Mouse (Mus musculus) bone marrow, adult 2 months (tissue): ENCODE data around the gene Mrnip. TPM values are rescaled to one million over a fixed set of nuclear protein-coding genes. Genes with fewer than 3 reads are reported as not detected.

Experiments used
- H3K27ac ChIP-seq: fragments of 200-500 bp; 2 replicates; pipeline ENCODE4 v1.5.1; 2012; ENCODE audit warnings: low read depth, mild to moderate bottlenecking, control low read depth, inconsistent platforms, low read length; ENCODE audit not compliant: control insufficient read depth, poor library complexity, insufficient read depth
- H3K4me1 ChIP-seq: fragments of 200-500 bp; 2 replicates; pipeline ENCODE4 v1.6.1; 2011; ENCODE audit warnings: low read length; ENCODE audit not compliant: control insufficient read depth, insufficient read depth
- H3K4me3 ChIP-seq: fragments of 200-500 bp; replicated peaks from 2 replicates; pipeline ENCODE3; 2011; ENCODE audit warnings: mild to moderate bottlenecking, low read depth, low read length, control low read depth; ENCODE audit not compliant: control insufficient read depth
- CTCF ChIP-seq: fragments of 200-500 bp; IDR thresholded peaks from 2 replicates; pipeline ENCODE4 v1.5.1; 2011; ENCODE audit warnings: low read length, control low read depth; ENCODE audit not compliant: control insufficient read depth, insufficient read depth
- POLR2A ChIP-seq: fragments of 200-500 bp; IDR thresholded peaks from 2 replicates; pipeline ENCODE4 v1.6.1; 2011; ENCODE audit warnings: low read depth, mild to moderate bottlenecking, control low read depth, low read length, borderline replicate concordance; ENCODE audit not compliant: control insufficient read depth
- WGBS: fragments of 180-500 bp; shearing (Covaris S2); methylation state at CpG from one replicate; pipeline ENCODE4 v1.1.7; 2018; 5-methylcytosine and 5-hydroxymethylcytosine counted together
- polyA plus RNA-seq: library from polyadenylated mRNA; stranded (reverse); fragments of >200 nt; gene quantifications from 2 replicates; pipeline ENCODE4 v1.2.4, GENCODE M21; 2011; ENCODE audit warnings: low replicate concordance; ENCODE audit not compliant: missing spikeins, insufficient read depth, insufficient read length

Mrnip gene
- polyA plus RNA-seq, 1 experiment: 6.2 TPM

GRCm38 (mm10) chr11:50139571-50139970, 34.7 kb upstream of the Mrnip start:
- WGBS: 87% methylated on average over 7 of the region's 7 CpGs
- H3K4me1 ChIP-seq: no peaks in the 10 kb centered on the region; the same call in 1 of the 2 replicates
- no peak overlapping the region for H3K27ac ChIP-seq
- no peak for TF ChIP-seq POLR2A
- TF ChIP-seq CTCF: no peak
- no peak overlapping the region for H3K4me3 ChIP-seq

- TF ChIP-seq CTCF: no peak
- TF ChIP-seq POLR2A: no peak
- H3K4me1 ChIP-seq: peaks cover 4% of the 10 kb centered on the region; the same call in 1 of the 2 replicates
- no peak overlapping the region for H3K27ac ChIP-seq
- no peak overlapping the region for H3K4me3 ChIP-seq
- WGBS: 76% methylated on average over 3 of the region's 3 CpGs
Observed at GRCm38 (mm10) chr11:50145529-50145928, 28.7 kb upstream of the Mrnip start.

GRCm38 (mm10) chr11:50146121-50146520, 28.1 kb upstream of the Mrnip start:
- H3K4me1 ChIP-seq: peaks cover 4% of the 10 kb centered on the region; the same call in 1 of the 2 replicates
- H3K4me3 ChIP-seq: no peak overlapping the region
- TF ChIP-seq CTCF (no peak), POLR2A (no peak)
- no peak overlapping the region for H3K27ac ChIP-seq
- 88% methylated on average over 13 of the region's 13 CpGs for WGBS

GRCm38 (mm10) chr11:50147267-50147957, 26.8 kb upstream of the Mrnip start:
- TF ChIP-seq POLR2A (no peak), CTCF (no peak)
- Histone ChIP-seq H3K4me1 (peaks cover 4% of the 10 kb centered on the region; the same call in 1 of the 2 replicates), H3K27ac (no peak overlapping the region; the same call in 1 of the 2 replicates), H3K4me3 (no peak overlapping the region)
- 33% methylated on average over 9 of the region's 9 CpGs for WGBS

GRCm38 (mm10) chr11:50147958-50148476, 26.2 kb upstream of the Mrnip start:
- TF ChIP-seq POLR2A (no peak), CTCF (no peak)
- Histone ChIP-seq H3K4me3 (no peak overlapping the region), H3K27ac (no peak overlapping the region), H3K4me1 (peaks cover 4% of the 10 kb centered on the region; the same call in 1 of the 2 replicates)
- 90% methylated on average over 11 of the region's 11 CpGs for WGBS

- TF ChIP-seq CTCF (no peak), POLR2A (no peak)
- Histone ChIP-seq H3K4me1 (peaks cover 4% of the 10 kb centered on the region; the same call in 1 of the 2 replicates), H3K27ac (peak overlapping the region; percentile 49), H3K4me3 (no peak overlapping the region)
- WGBS: 83% methylated on average over 7 of the region's 7 CpGs
Observed at GRCm38 (mm10) chr11:50149200-50149599, 25.0 kb upstream of the Mrnip start.

GRCm38 (mm10) chr11:50149603-50150150, 24.6 kb upstream of the Mrnip start:
- H3K4me1 ChIP-seq: peaks cover 4% of the 10 kb centered on the region; the same call in 1 of the 2 replicates
- peak overlapping the region; percentile 49 for H3K27ac ChIP-seq
- 57% methylated on average over 9 of the region's 9 CpGs for WGBS
- TF ChIP-seq POLR2A (no peak), CTCF (no peak)
- no peak overlapping the region for H3K4me3 ChIP-seq

GRCm38 (mm10) chr11:50151374-50151773, 22.9 kb upstream of the Mrnip start:
- TF ChIP-seq CTCF (no peak), POLR2A (no peak)
- Histone ChIP-seq H3K27ac (no peak overlapping the region), H3K4me1 (peaks cover 4% of the 10 kb centered on the region; the same call in 1 of the 2 replicates), H3K4me3 (no peak overlapping the region)
- 79% methylated on average over 3 of the region's 3 CpGs for WGBS

- Histone ChIP-seq H3K4me1 (peaks cover 2% of the 10 kb centered on the region; the same call in 1 of the 2 replicates), H3K27ac (no peak overlapping the region), H3K4me3 (no peak overlapping the region)
- no peak for TF ChIP-seq POLR2A
- TF ChIP-seq CTCF: no peak
- 76% methylated on average over 9 of the region's 9 CpGs for WGBS
Observed at GRCm38 (mm10) chr11:50154166-50154565, 20.1 kb upstream of the Mrnip start.
